Mouse (Mus musculus): ENCODE results near the gene Kpna3.
"Not testable (repeated sequence)": the region's sequence is repeated elsewhere in the genome, so short reads cannot be mapped to it uniquely, and the experiment has no call there.

The Kpna3 gene

GRCm38 (mm10) chr14:61394745-61395144 is 44.9 kb downstream of the Kpna3 start:
- in situ Hi-C loops (cut with MboI), result no loop called here

- in situ Hi-C loops (cut with MboI), result no loop called here
Observed at GRCm38 (mm10) chr14:61390586-61390985, 49.1 kb downstream of the Kpna3 start.

- in situ Hi-C loops (cut with MboI), result no loop called here
Observed at GRCm38 (mm10) chr14:61367290-61367689, 72.4 kb downstream of the Kpna3 start.

GRCm38 (mm10) chr14:61364656-61365055 is 75.0 kb downstream of the Kpna3 start:
- in situ Hi-C loops (cut with MboI), result no loop called here

GRCm38 (mm10) chr14:61363734-61364133 is 75.9 kb downstream of the Kpna3 start:
- in situ Hi-C loops (cut with MboI), result no loop called here

- in situ Hi-C loops (cut with MboI), result no loop called here
Observed at GRCm38 (mm10) chr14:61362268-61362667, 77.4 kb downstream of the Kpna3 start.

GRCm38 (mm10) chr14:61360981-61361511 is 78.6 kb downstream of the Kpna3 start:
- in situ Hi-C loops (cut with MboI), result no loop called here

GRCm38 (mm10) chr14:61360131-61360980 is 79.3 kb downstream of the Kpna3 start, which contains the start of gene Ebpl:
Gene Ebpl, minus strand, starts transcription at chr14:61360439.
- in situ Hi-C loops (cut with MboI), result no loop called here

- in situ Hi-C loops (cut with MboI), result no loop called here
Observed at GRCm38 (mm10) chr14:61354251-61355235, 85.1 kb downstream of the Kpna3 start.

GRCm38 (mm10) chr14:61350808-61351207 is 88.9 kb downstream of the Kpna3 start:
- in situ Hi-C loops (cut with MboI), result no loop called here

- in situ Hi-C loops (cut with MboI), result no loop called here
Observed at GRCm38 (mm10) chr14:61349876-61350275, 89.8 kb downstream of the Kpna3 start.

- in situ Hi-C loops (cut with MboI), result no loop called here
Observed at GRCm38 (mm10) chr14:61346827-61347698, 92.6 kb downstream of the Kpna3 start.

GRCm38 (mm10) chr14:61344590-61344989 is 95.1 kb downstream of the Kpna3 start:
- in situ Hi-C loops (cut with MboI), result no loop called here

GRCm38 (mm10) chr14:61339381-61339780 is 100.3 kb downstream of the Kpna3 start:
- in situ Hi-C loops (cut with MboI), result loop anchor here (10.0 kb wide), 1 partner anchor 155 kb away; no protein-coding TSS in a partner anchor

GRCm38 (mm10) chr14:61330996-61331561 is 108.6 kb downstream of the Kpna3 start:
- in situ Hi-C loops (cut with MboI), result loop anchor here (10.0 kb wide), 1 partner anchor 164 kb away; no protein-coding TSS in a partner anchor

- in situ Hi-C loops (cut with MboI), result loop anchor here (10.0 kb wide), 1 partner anchor 164 kb away; no protein-coding TSS in a partner anchor
Observed at GRCm38 (mm10) chr14:61330591-61330990, 109.1 kb downstream of the Kpna3 start.

GRCm38 (mm10) chr14:61327618-61328450 is 111.8 kb downstream of the Kpna3 start:
- in situ Hi-C loops (cut with MboI), result no loop called here

- in situ Hi-C loops (cut with MboI), result not testable (repeated sequence)
Observed at GRCm38 (mm10) chr14:61327007-61327406, 112.7 kb downstream of the Kpna3 start.

GRCm38 (mm10) chr14:61322740-61323139 is 116.9 kb downstream of the Kpna3 start:
- in situ Hi-C loops (cut with MboI), result no loop called here

GRCm38 (mm10) chr14:61321200-61321599 is 118.5 kb downstream of the Kpna3 start:
- in situ Hi-C loops (cut with MboI), result no loop called here
